ENCODE assay signal across 8 mouse cellular contexts in the genomic region with DNA sequence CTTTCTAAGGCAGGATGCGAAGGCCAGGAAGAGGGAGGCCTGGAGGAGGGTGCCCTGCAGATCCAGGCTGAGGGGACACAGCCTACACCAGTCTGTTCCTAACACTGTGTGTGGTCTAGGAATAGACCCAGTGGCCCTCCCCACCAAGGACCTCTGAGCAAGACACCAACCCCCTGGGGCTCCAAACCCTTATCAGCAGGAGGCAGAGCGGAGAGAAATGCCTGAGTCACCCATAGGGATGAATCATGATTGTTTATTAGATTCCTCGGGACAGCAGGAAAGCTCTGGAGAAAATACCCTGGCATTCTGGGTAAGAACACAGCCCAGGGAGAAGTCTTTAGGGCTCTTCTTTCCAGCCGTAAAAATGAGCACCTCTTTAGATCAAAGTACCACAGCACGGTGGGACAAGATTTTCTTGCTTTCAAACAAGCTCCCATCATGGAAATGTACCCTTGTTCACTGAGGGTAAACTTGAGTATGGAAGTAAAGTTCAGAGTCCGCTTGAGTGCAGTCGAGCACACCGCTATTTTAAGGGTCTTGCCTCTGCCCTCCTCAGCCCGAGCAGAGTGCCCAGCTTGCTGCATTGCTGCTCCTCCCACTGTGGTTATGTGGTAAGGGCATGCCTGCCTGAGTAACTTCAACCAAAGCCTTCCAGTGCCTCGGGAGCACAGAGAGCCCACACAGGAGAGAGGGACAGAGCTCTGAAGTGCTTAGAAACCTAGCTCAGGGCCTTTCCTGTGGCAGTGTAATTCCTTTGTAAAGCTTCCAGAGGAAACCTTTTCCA. TPM values are rescaled to one million over a fixed set of nuclear protein-coding genes. Genes with fewer than 3 reads are reported as not detected.
DNase-seq lines count a peak whose midpoint lies in the region; ATAC-seq lines count a peak whose summit lies in the region.

No protein-coding gene starts in this region.

- H3K27me3 ChIP-seq in heart, embryonic 12.5 days (replicated peaks) = no peaks in the 10 kb centered on the region
- no peaks in the 10 kb centered on the region for H3K27me3 ChIP-seq in embryonic facial prominence, embryonic 12.5 days
- H3K27me3 ChIP-seq in limb, embryonic 10.5 days (ENCODE audit: low read depth, poor library complexity, severe bottlenecking) = no peaks in the 10 kb centered on the region
- no peaks in the 10 kb centered on the region for H3K27me3 ChIP-seq in hindbrain, embryonic 10.5 days (ENCODE audit: insufficient read depth, poor library complexity, severe bottlenecking)
- no peaks in the 10 kb centered on the region for H3K27me3 ChIP-seq in midbrain, embryonic 11.5 days (ENCODE audit: control insufficient read depth, insufficient read depth, low read length)

- WGBS in heart, embryonic 12.5 days = 15% methylated on average over 10 of the region's 10 CpGs
- 48% methylated on average over 10 of the region's 10 CpGs for WGBS in embryonic facial prominence, embryonic 12.5 days
- WGBS in limb, embryonic 10.5 days = 39% methylated on average over 10 of the region's 10 CpGs
- 49% methylated on average over 10 of the region's 10 CpGs for WGBS in hindbrain, embryonic 10.5 days
- 49% methylated on average over 10 of the region's 10 CpGs for WGBS in midbrain, embryonic 11.5 days

- H3K4me2 ChIP-seq in heart, embryonic 12.5 days = peak overlapping the region; percentile 34
- H3K4me2 ChIP-seq in embryonic facial prominence, embryonic 12.5 days (replicated peaks) = no peak overlapping the region
- H3K4me2 ChIP-seq in midbrain, embryonic 11.5 days = no peak overlapping the region

- H3K27ac ChIP-seq in heart, embryonic 12.5 days (ENCODE audit: poor library complexity, severe bottlenecking) = peak overlapping the region; percentile 31
- H3K27ac ChIP-seq in embryonic facial prominence, embryonic 12.5 days = no peak overlapping the region
- H3K27ac ChIP-seq in limb, embryonic 10.5 days = peak overlapping the region; percentile 28; the same call in 1 of the 2 replicates
- H3K27ac ChIP-seq in hindbrain, embryonic 10.5 days = no peak overlapping the region
- H3K27ac ChIP-seq in midbrain, embryonic 11.5 days (ENCODE audit: low read depth, low read length) = no peak overlapping the region

- no peaks in the 10 kb centered on the region; the same call in 1 of the 2 replicates for H3K36me3 ChIP-seq in heart, embryonic 12.5 days
- no peaks in the 10 kb centered on the region for H3K36me3 ChIP-seq in embryonic facial prominence, embryonic 12.5 days
- peaks cover 7% of the 10 kb centered on the region; the same call in 1 of the 2 replicates for H3K36me3 ChIP-seq in limb, embryonic 10.5 days
- no peaks in the 10 kb centered on the region for H3K36me3 ChIP-seq in hindbrain, embryonic 10.5 days
- no peaks in the 10 kb centered on the region for H3K36me3 ChIP-seq in midbrain, embryonic 11.5 days (ENCODE audit: control insufficient read depth, insufficient read depth, low read length)

- peak overlapping the region; percentile 0; the same call in 1 of the 2 replicates for H3K9ac ChIP-seq in heart, embryonic 12.5 days
- no peak overlapping the region for H3K9ac ChIP-seq in embryonic facial prominence, embryonic 12.5 days
- H3K9ac ChIP-seq in midbrain, embryonic 11.5 days (ENCODE audit: low read length) = no peak overlapping the region

- H3K9me3 ChIP-seq in heart, embryonic 12.5 days (replicated peaks) = no peaks in the 10 kb centered on the region
- no peaks in the 10 kb centered on the region for H3K9me3 ChIP-seq in embryonic facial prominence, embryonic 12.5 days
- H3K9me3 ChIP-seq in limb, embryonic 10.5 days (replicated peaks) = no peaks in the 10 kb centered on the region
- no peaks in the 10 kb centered on the region for H3K9me3 ChIP-seq in hindbrain, embryonic 10.5 days
- H3K9me3 ChIP-seq in midbrain, embryonic 11.5 days (ENCODE audit: control insufficient read depth, low read length) = no peaks in the 10 kb centered on the region

- H3K4me3 ChIP-seq in heart, embryonic 12.5 days = no peak overlapping the region
- no peak overlapping the region for H3K4me3 ChIP-seq in embryonic facial prominence, embryonic 12.5 days
- no peak overlapping the region for H3K4me3 ChIP-seq in limb, embryonic 10.5 days
- H3K4me3 ChIP-seq in hindbrain, embryonic 10.5 days = no peak overlapping the region
- H3K4me3 ChIP-seq in midbrain, embryonic 11.5 days (ENCODE audit: low read depth, low read length) = no peak overlapping the region

- no peak for DNase-seq in heart, postnatal 4 days
- no peak for DNase-seq in limb, embryonic 10.5 days (ENCODE audit: low spot score)
- peak; percentile 19 for DNase-seq in retina, embryonic 14.5 days (ENCODE audit: low spot score)
- no peak for DNase-seq in hindbrain, embryonic 10.5 days (ENCODE audit: low spot score)
- no peak for DNase-seq in layer of hippocampus, postnatal 10 days (ENCODE audit: low spot score in 2 of 2)
- DNase-seq in midbrain, embryonic 11.5 days (ENCODE audit: low spot score, missing footprints) = no peak

- H3K4me1 ChIP-seq in heart, embryonic 12.5 days (replicated peaks) = peaks cover 81% of the 10 kb centered on the region
- H3K4me1 ChIP-seq in embryonic facial prominence, embryonic 12.5 days = peaks cover 38% of the 10 kb centered on the region
- H3K4me1 ChIP-seq in limb, embryonic 10.5 days = peaks cover 36% of the 10 kb centered on the region
- peaks cover 29% of the 10 kb centered on the region for H3K4me1 ChIP-seq in hindbrain, embryonic 10.5 days (replicated peaks)
- H3K4me1 ChIP-seq in midbrain, embryonic 11.5 days (ENCODE audit: control insufficient read depth, insufficient read depth, low read length) = no peaks in the 10 kb centered on the region

- peak; percentile 61 for ATAC-seq in heart, embryonic 12.5 days (ENCODE audit: insufficient number of reproducible peaks, low FRiP score)
- peak; percentile 65; the same call in 1 of the 2 replicates for ATAC-seq in embryonic facial prominence, embryonic 12.5 days (ENCODE audit: insufficient number of reproducible peaks, insufficient read depth, low FRiP score, low TSS enrichment)
- no peak for ATAC-seq in midbrain, embryonic 11.5 days (ENCODE audit: low FRiP score)

RNA-seq across cellular contexts. Expression of a gene that starts 52.6 kb away (rescaled TPM):
- 117 and 129 TPM in 2 replicates for polyA plus RNA-seq in heart, embryonic 12.5 days (2016; fragmentation: Nextera tagmentation; extraction: Ambion mirVana)
- total RNA-seq in heart, postnatal 4 days (2021) = 100 to 1,000 TPM; 558 to 588 TPM
- 82.2 and 84.0 TPM in 2 replicates for polyA plus RNA-seq in embryonic facial prominence, embryonic 12.5 days (2016; fragmentation: Nextera tagmentation; extraction: Ambion mirVana)
- 53.0 and 53.6 TPM in 2 replicates for polyA plus RNA-seq in limb, embryonic 10.5 days (2016; fragmentation: Nextera tagmentation; extraction: Ambion mirVana)
- polyA plus RNA-seq in hindbrain, embryonic 10.5 days (2016; fragmentation: Nextera tagmentation; extraction: Ambion mirVana) = 51.1 and 52.9 TPM in 2 replicates
- 10 to 100 TPM; 86.4 to 93.6 TPM for total RNA-seq in layer of hippocampus, postnatal 10 days (2021)
- polyA plus RNA-seq in midbrain, embryonic 11.5 days (2014; fragmentation: Nextera tagmentation; extraction: Ambion mirVana) = 28.5 and 34.1 TPM in 2 replicates

RNA-seq across cellular contexts. Expression of a gene that starts 52.6 kb away (rescaled TPM):
- polyA plus RNA-seq in heart, embryonic 12.5 days (2016; fragmentation: Nextera tagmentation; extraction: Ambion mirVana) = 240 and 249 TPM in 2 replicates
- total RNA-seq in heart, postnatal 4 days (2021) = 1,000 to 10,000 TPM; 1,026 to 1,084 TPM
- 168 and 169 TPM in 2 replicates for polyA plus RNA-seq in embryonic facial prominence, embryonic 12.5 days (2016; fragmentation: Nextera tagmentation; extraction: Ambion mirVana)
- 141 and 145 TPM in 2 replicates for polyA plus RNA-seq in limb, embryonic 10.5 days (2016; fragmentation: Nextera tagmentation; extraction: Ambion mirVana)
- polyA plus RNA-seq in hindbrain, embryonic 10.5 days (2016; fragmentation: Nextera tagmentation; extraction: Ambion mirVana) = 122 and 123 TPM in 2 replicates
- 100 to 1,000 TPM; 125 to 139 TPM for total RNA-seq in layer of hippocampus, postnatal 10 days (2021)
- polyA plus RNA-seq in midbrain, embryonic 11.5 days (2014; fragmentation: Nextera tagmentation; extraction: Ambion mirVana) = 105 and 115 TPM in 2 replicates

Comparison
In these comparisons a context has a peak if more than half of its experiments do, and no peak if none do; other contexts are left out.
1. H3K27ac ChIP-seq: peak in heart, embryonic 12.5 days (single experiment) and limb, embryonic 10.5 days (single experiment); none in embryonic facial prominence, embryonic 12.5 days (single experiment), hindbrain, embryonic 10.5 days (single experiment) and midbrain, embryonic 11.5 days (single experiment).